Mouse (Mus musculus) midbrain, postnatal 0 days (tissue): ENCODE measurements around the gene Proser2. TPM values are rescaled to one million over a fixed set of nuclear protein-coding genes. Genes with fewer than 3 reads are reported as not detected.
"Not testable (repeated sequence)": the region's sequence is repeated elsewhere in the genome, so short reads cannot be mapped to it uniquely, and the experiment has no call there.

ENCODE experiments used
- ATAC-seq: fragments of 200-750 bp; cut with Nextera tagmentation; 2 replicates; pipeline ENCODE4 v1.8.0; 2017; ENCODE audit warnings: moderate number of reproducible peaks, mild to moderate bottlenecking, moderate TSS enrichment, moderate library complexity; ENCODE audit not compliant: low FRiP score
- DNase-seq: peaks from one replicate; pipeline ENCODE4 v3.0.0-alpha.2; 2015; ENCODE audit warnings: low spot score
- H3K27ac ChIP-seq: fragments of 300-500 bp; sonication (generic); 2 replicates; pipeline ENCODE4 v1.5.1; 2014; ENCODE audit warnings: low read depth, mild to moderate bottlenecking, low read length, mixed read lengths
- H3K27me3 ChIP-seq: fragments of 300-500 bp; sonication (generic); 2 replicates; pipeline ENCODE4 v1.6.1; 2014; ENCODE audit warnings: low read length, control low read depth, mixed read lengths; ENCODE audit not compliant: insufficient read depth
- H3K36me3 ChIP-seq: fragments of 300-500 bp; sonication (generic); 2 replicates; pipeline ENCODE4 v1.6.1; 2014; ENCODE audit warnings: low read length, control low read depth, mixed read lengths; ENCODE audit not compliant: insufficient read depth
- H3K4me1 ChIP-seq: fragments of 300-500 bp; sonication (generic); 2 replicates; pipeline ENCODE4 v1.6.1; 2014; ENCODE audit warnings: mild to moderate bottlenecking, control low read depth, antibody characterized with exemption, low read length, mixed read lengths; ENCODE audit not compliant: insufficient read depth
- H3K4me2 ChIP-seq: fragments of 300-500 bp; sonication (generic); 2 replicates; pipeline ENCODE4 v1.6.1; 2014; ENCODE audit warnings: low read depth, mild to moderate bottlenecking, low read length, mixed read lengths; ENCODE audit not compliant: poor library complexity, severe bottlenecking
- H3K4me3 ChIP-seq: fragments of 300-500 bp; sonication (generic); 2 replicates; pipeline ENCODE4 v1.5.1; 2014; ENCODE audit warnings: low read depth, mild to moderate bottlenecking, low read length, moderate library complexity
- H3K9ac ChIP-seq: fragments of 300-500 bp; sonication (generic); replicated peaks from 2 replicates; pipeline ENCODE4 v1.6.1; 2014; ENCODE audit warnings: mild to moderate bottlenecking, low read length, moderate library complexity, mixed read lengths; ENCODE audit not compliant: poor library complexity, severe bottlenecking
- H3K9me3 ChIP-seq: fragments of 300-500 bp; sonication (generic); 2 replicates; pipeline ENCODE4 v1.6.1; 2016; ENCODE audit warnings: low read length, control low read depth
- CTCF ChIP-seq: IDR thresholded peaks from 2 replicates; pipeline ENCODE4 v1.5.1; 2016; ENCODE audit warnings: antibody characterized with exemption, mild to moderate bottlenecking
- WGBS: fragments of 180-500 bp; shearing (Covaris S2); extraction: QIAGEN DNeasy Blood & Tissue Kit; methylation state at CpG from one replicate; pipeline ENCODE4 v1.1.7; 2014; 5-methylcytosine and 5-hydroxymethylcytosine counted together
- polyA plus RNA-seq: library from polyadenylated mRNA; unstranded; fragments of >200 nt; fragmentation: Nextera tagmentation; extraction: Ambion mirVana; gene quantifications from 2 replicates; pipeline ENCODE4 v1.2.1, GENCODE M21; 2015
- total RNA-seq: library from RNA; depleted of rRNA; stranded (reverse); fragments of >200 nt; gene quantifications from 2 replicates; pipeline ENCODE4 v1.2.3, GENCODE M21; 2014

Gene Proser2
- total and polyA plus RNA-seq, 2 experiments from 2014 or later = 7.0 to 7.2 TPM

DNA sequence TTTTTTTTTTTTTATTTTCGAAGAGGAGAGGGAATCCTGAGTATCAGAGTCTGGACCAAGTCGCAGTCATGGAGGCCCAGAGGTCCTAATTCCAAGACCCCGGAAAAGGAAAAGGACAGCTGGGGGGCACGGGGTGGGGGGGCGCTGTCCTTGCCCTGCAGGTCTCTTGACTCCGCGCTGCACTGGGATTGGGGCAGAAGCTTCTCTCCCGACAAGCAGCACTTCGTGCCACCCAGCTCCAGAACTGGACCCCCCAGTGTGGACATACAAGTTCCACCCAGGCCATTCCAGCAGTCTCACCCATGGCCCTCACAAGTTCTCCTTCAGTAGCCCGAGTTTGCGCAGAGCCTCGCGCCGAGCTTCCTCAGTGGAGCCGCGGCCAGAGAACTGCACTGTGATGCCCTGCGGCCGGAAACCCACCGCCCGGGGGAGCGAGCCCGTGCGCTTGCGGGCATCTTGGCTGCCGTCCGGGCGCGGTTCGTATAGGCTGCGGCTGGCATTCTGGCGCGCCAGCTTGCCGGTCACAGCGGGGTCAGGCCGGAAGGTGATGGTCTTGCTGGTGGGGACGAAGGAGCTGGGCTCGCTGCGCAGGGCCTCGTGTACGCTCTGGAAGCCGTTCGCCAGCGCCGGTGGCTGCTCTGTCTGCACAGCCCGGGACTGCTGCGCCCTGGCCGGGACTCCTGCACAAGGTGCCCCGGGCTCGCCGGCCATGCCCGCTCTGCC, 29.8 kb downstream of the Proser2 start:
- 16% methylated on average over 45 of the region's 51 CpGs for WGBS
- Histone ChIP-seq H3K9me3 (no peaks in the 10 kb centered on the region), H3K27me3 (no peaks in the 10 kb centered on the region; the same call in 1 of the 2 replicates), H3K36me3 (no peaks in the 10 kb centered on the region), H3K27ac (0 out of 2 replicates have a peak overlapping the region, but pooled peaks have one; percentile 32), H3K4me3 (peak overlapping the region; percentile 48), H3K4me2 (peak overlapping the region; percentile 93), H3K9ac (peak overlapping the region; percentile 62), H3K4me1 (peaks cover 11% of the 10 kb centered on the region; the same call in 1 of the 2 replicates)
- peak; percentile 21 for DNase-seq
- no peak for TF ChIP-seq CTCF
- peak; percentile 82 for ATAC-seq

DNA sequence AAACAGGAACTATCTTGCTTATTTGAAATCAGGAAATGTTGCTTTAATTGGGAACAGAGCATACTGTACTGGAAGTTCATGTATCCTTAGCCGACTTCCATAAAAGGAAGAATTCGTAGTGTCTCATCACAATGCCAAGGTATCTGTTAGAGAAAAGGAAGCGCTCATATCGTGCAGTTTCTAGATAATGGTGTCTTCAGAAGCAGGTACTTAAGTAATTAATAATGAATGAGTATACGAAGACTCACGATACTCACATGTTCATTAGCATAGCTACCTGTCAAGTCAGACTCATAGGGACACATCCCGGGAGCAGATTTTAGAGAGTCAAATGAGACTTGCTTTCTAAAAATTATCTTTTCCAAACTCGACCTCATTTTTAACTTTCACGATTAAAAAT, 30.6 kb downstream of the Proser2 start:
- ATAC-seq = no peak
- no peak for TF ChIP-seq CTCF
- Histone ChIP-seq H3K4me2 (no peak overlapping the region), H3K4me1 (peaks cover 11% of the 10 kb centered on the region; the same call in 1 of the 2 replicates), H3K4me3 (no peak overlapping the region), H3K27me3 (no peaks in the 10 kb centered on the region; the same call in 1 of the 2 replicates), H3K27ac (no peak overlapping the region), H3K36me3 (no peaks in the 10 kb centered on the region), H3K9me3 (no peaks in the 10 kb centered on the region), H3K9ac (no peak overlapping the region)
- no peak for DNase-seq
- 76% methylated on average over 9 of the region's 9 CpGs for WGBS

DNA sequence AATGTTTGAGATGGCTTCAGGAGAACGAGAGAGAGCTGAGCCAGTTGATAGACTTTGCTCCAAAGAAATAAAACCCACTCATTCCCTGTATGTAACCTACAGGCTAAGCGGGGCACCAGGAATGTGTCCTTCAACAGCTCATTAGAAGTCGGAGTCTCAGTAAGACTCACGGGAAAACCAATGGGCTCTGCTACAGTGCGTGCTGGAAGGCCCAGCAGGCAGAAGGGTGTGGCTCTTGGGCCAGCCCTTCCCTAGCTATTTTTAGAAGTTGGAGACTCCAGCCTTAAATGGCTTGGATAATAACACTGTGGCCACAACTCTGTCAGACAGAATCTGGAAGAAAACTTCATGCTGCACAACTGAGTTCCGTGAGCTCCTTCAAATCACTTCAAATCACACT, 31.1 kb downstream of the Proser2 start:
- no peak for TF ChIP-seq CTCF
- Histone ChIP-seq H3K27ac (no peak overlapping the region), H3K36me3 (no peaks in the 10 kb centered on the region), H3K4me3 (no peak overlapping the region), H3K27me3 (no peaks in the 10 kb centered on the region; the same call in 1 of the 2 replicates), H3K4me2 (no peak overlapping the region), H3K4me1 (peaks cover 11% of the 10 kb centered on the region; the same call in 1 of the 2 replicates), H3K9ac (no peak overlapping the region), H3K9me3 (no peaks in the 10 kb centered on the region)
- ATAC-seq (no peak), DNase-seq (no peak)
- 49% methylated on average over 6 of the region's 6 CpGs for whole genome bisulfite sequencing

GRCm38 (mm10) chr2:6097113-6097716, 32.8 kb downstream of the Proser2 start:
- no peaks in the 10 kb centered on the region for H3K36me3 ChIP-seq
- peaks cover 11% of the 10 kb centered on the region; the same call in 1 of the 2 replicates for H3K4me1 ChIP-seq
- DNase-seq = no peak
- no peaks in the 10 kb centered on the region for H3K9me3 ChIP-seq
- no peaks in the 10 kb centered on the region; the same call in 1 of the 2 replicates for H3K27me3 ChIP-seq
- no peak for TF ChIP-seq CTCF
- no peak overlapping the region for H3K9ac ChIP-seq
- WGBS = 74% methylated on average over 7 of the region's 7 CpGs
- ATAC-seq = no peak
- H3K4me2 ChIP-seq = no peak overlapping the region
- no peak overlapping the region for H3K4me3 ChIP-seq
- H3K27ac ChIP-seq = no peak overlapping the region

GRCm38 (mm10) chr2:6089941-6090340, 40.1 kb downstream of the Proser2 start:
- ATAC-seq, H3K27me3 ChIP-seq, H3K9ac ChIP-seq, H3K4me3 ChIP-seq, H3K4me2 ChIP-seq, H3K27ac ChIP-seq, DNase-seq, H3K4me1 ChIP-seq, H3K9me3 ChIP-seq, H3K36me3 ChIP-seq: not testable (repeated sequence)
- WGBS = 89% methylated on average over 16 of the region's 16 CpGs

DNA sequence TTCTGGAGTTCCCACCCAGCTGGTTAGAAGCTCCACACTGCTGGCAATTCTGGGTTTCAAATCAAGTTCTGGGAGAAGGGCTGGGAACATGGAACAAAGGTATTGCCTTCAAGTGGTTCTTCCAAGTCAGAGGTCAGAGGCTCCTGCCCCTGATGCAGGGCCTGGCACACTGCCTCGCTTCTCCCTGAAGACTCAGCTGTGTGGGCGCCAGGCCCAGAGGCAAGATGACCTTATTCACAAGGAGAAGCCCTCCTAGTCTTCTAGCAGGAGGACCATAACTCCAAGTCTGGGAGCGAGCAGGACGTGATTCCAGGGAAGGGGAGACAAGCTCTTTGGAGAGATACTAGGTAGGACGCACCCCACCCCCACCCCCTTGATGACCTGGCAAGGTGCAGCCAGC, 42.9 kb downstream of the Proser2 start:
- ATAC-seq = no peak
- H3K27me3 ChIP-seq = no peaks in the 10 kb centered on the region
- no peak overlapping the region for H3K4me2 ChIP-seq
- 86% methylated on average over 5 of the region's 5 CpGs for WGBS
- H3K4me1 ChIP-seq = no peaks in the 10 kb centered on the region
- no peak for DNase-seq
- no peaks in the 10 kb centered on the region for H3K36me3 ChIP-seq
- H3K9me3 ChIP-seq = no peaks in the 10 kb centered on the region
- no peak overlapping the region for H3K27ac ChIP-seq
- no peak overlapping the region for H3K4me3 ChIP-seq
- H3K9ac ChIP-seq = no peak overlapping the region
- no peak for TF ChIP-seq CTCF
